Mouse (Mus musculus) fat pad, adult 2 months (tissue): ENCODE results near the gene Cd209e.
"Not testable (repeated sequence)": the region's sequence is repeated elsewhere in the genome, so short reads cannot be mapped to it uniquely, and the experiment has no call there.

Source experiments
- DNase-seq: peaks from one replicate; pipeline ENCODE4 v3.0.0-alpha.2; 2011; ENCODE audit warnings: low read depth, low spot score; ENCODE audit errors: extremely low read depth

The Cd209e gene

DNA sequence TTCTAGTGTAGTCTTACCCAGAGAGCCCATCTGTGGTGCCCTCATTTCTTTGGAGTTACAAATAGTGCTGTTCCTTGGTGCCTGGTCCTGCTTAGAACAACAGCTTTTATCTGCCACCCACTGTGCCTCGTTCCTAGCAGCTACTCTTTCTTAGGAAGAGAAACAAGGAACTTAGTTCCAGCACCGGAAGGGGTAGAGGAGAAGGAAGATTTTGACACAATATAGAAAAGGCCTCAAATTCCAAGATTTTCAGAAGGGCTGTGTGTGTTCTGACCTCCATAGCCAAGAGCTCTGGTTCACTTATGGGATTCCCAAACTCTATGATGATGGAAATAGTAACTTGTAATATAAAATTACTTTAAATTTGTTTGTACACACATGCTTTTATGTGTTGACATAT is at the start of gene Cd209e:
Cd209e (minus strand) TSS at position 101 of the 400 bp plus-strand sequence.
- DNase-seq = no peak

DNA sequence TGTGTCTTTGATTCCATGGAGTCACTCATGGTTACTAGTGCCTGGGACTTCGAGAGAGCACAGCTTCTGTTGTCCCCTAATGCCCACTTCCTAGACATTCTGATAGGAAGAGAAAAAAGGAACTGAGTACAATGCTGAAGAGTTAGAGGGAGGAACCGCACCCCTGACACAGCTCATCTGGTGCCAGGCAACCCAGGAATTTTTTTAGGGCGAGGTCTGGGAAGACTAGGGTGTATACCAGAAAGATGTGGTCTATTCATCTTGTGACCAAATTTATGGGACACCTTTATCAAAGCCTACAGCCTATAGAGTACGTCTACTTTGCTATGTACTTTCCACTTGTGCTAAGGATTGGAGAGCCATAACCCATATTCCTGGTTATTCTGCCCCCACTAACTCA is 24.3 kb upstream of the Cd209e start, which contains the start of gene Cd209d:
Cd209d (minus strand) TSS at position 101 of the 400 bp plus-strand sequence.
- DNase-seq = no peak

- no peak for DNase-seq
These were observed 22.0 kb upstream of the Cd209e start for GRCm38 (mm10) chr8:3876121-3876520.

DNA sequence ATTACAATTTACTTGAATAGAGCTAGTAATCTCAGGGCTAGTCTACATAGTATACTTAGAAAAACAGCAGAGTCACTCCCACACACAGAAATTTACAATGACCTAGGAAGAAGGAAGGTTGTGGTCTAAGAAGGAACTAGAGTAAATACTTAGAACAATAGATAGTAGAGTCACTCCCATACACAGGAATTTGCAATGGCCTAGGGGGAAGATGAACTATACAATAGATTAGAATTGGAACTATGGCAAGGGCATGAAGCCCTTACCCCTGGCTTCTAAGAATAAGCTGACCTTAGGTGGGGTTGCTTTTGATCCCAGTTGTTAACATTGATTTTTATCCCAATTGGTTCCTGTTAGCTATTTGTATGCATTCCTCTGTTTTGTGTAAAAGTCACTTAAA is 8.6 kb upstream of the Cd209e start:
- not testable (repeated sequence) for DNase-seq

- DNase-seq = no peak
These were observed 51.0 kb downstream of the Cd209e start for GRCm38 (mm10) chr8:3803091-3803490.
